Mouse (Mus musculus) liver, embryonic 14.5 days (tissue): Measurements from ENCODE around the gene Exph5. TPM values are rescaled to one million over a fixed set of nuclear protein-coding genes. Genes with fewer than 3 reads are reported as not detected.

ENCODE experiments used
- ATAC-seq: fragments of 200-750 bp; cut with Nextera tagmentation; 2 replicates; pipeline ENCODE4 v1.8.0; 2017; ENCODE audit warnings: moderate number of reproducible peaks, mild to moderate bottlenecking, moderate library complexity; ENCODE audit not compliant: insufficient read depth
- DNase-seq, 3 experiments: peaks; one replicate each; pipeline ENCODE4 v3.0.0-alpha.2; 2012 to 2013; ENCODE audit warnings: low read depth in 3 of 3, low spot score in 3 of 3
- H3K27ac ChIP-seq: fragments of 300-500 bp; sonication (generic); 2 replicates; pipeline ENCODE4 v1.5.1; 2014; ENCODE audit warnings: moderate library complexity, mild to moderate bottlenecking, control low read depth, inconsistent platforms
- H3K27me3 ChIP-seq: fragments of 300-500 bp; sonication (generic); 2 replicates; pipeline ENCODE4 v1.6.1; 2014; ENCODE audit warnings: mild to moderate bottlenecking, low read length, moderate library complexity; ENCODE audit not compliant: control insufficient read depth, insufficient read depth
- H3K36me3 ChIP-seq: fragments of 300-500 bp; sonication (generic); replicated peaks from 2 replicates; pipeline ENCODE4 v1.6.1; 2014; ENCODE audit warnings: low read depth; ENCODE audit not compliant: control insufficient read depth, insufficient read depth
- H3K4me1 ChIP-seq, 2 experiments: fragments of 200-500 bp in 1 of 2; fragments of 300-500 bp in 1 of 2; sonication (generic) in 1 of 2; replicated peaks; 2 replicates each; pipeline ENCODE4 v1.6.1; 2012 to 2014; ENCODE audit warnings: antibody characterized with exemption in 1 of 2, inconsistent platforms in 1 of 2, low read length in 1 of 2; ENCODE audit not compliant: control insufficient read depth in 2 of 2, insufficient read depth in 2 of 2
- H3K4me2 ChIP-seq: fragments of 300-500 bp; sonication (generic); 2 replicates; pipeline ENCODE4 v1.6.1; 2014; ENCODE audit warnings: low read depth, mild to moderate bottlenecking, control low read depth, moderate library complexity
- H3K4me3 ChIP-seq, 2 experiments: fragments of 200-500 bp in 1 of 2; fragments of 300-500 bp in 1 of 2; sonication (generic) in 1 of 2; 2 replicates each; pipeline ENCODE4 v1.5.1; 2012 to 2014; ENCODE audit warnings: low read depth in 2 of 2, low read length in 2 of 2, mild to moderate bottlenecking in 2 of 2, control low read depth in 1 of 2, inconsistent platforms in 1 of 2, moderate library complexity in 1 of 2; ENCODE audit not compliant: insufficient read depth in 1 of 2
- H3K9ac ChIP-seq: fragments of 300-500 bp; sonication (generic); replicated peaks from 2 replicates; pipeline ENCODE4 v1.6.1; 2014; ENCODE audit warnings: mild to moderate bottlenecking, control low read depth, moderate library complexity
- H3K9me3 ChIP-seq: fragments of 300-500 bp; sonication (generic); 2 replicates; pipeline ENCODE4 v1.6.1; 2016; ENCODE audit warnings: low read length, mixed read lengths; ENCODE audit not compliant: control insufficient read depth
- CTCF ChIP-seq: IDR thresholded peaks from 2 replicates; pipeline ENCODE4 v1.5.1; 2016; ENCODE audit warnings: antibody characterized with exemption, low read depth, control low read depth
- EP300 ChIP-seq: IDR thresholded peaks from 2 replicates; pipeline ENCODE4 v1.6.1; 2016; ENCODE audit warnings: antibody characterized with exemption, low read depth
- WGBS: fragments of 180-500 bp; shearing (Covaris S2); extraction: QIAGEN DNeasy Blood & Tissue Kit; methylation state at CpG from one replicate; pipeline ENCODE4 v1.1.7; 2014; ENCODE audit not compliant: insufficient replicate concordance; 5-methylcytosine and 5-hydroxymethylcytosine counted together
- polyA plus RNA-seq, 2 experiments: library from polyadenylated mRNA; depleted of rRNA in 1 of 2; stranded (reverse) in 1 of 2; unstranded in 1 of 2; fragments of >200 nt; fragmentation: Nextera tagmentation in 1 of 2; extraction: Ambion mirVana in 1 of 2; gene quantifications; 2 replicates each; pipeline versions ENCODE4 v1.2.1 to v1.2.3; 2012 to 2014

Exph5 gene
- polyA plus RNA-seq, 2 experiments = 0.13 to 0.37 TPM

GRCm38 (mm10) chr9:53325363-53326090 lies 24.1 kb downstream of the Exph5 start:
- Histone ChIP-seq H3K4me1 (no peaks in the 10 kb centered on the region), H3K4me3 (no peak overlapping the region), H3K27me3 (no peaks in the 10 kb centered on the region), H3K9ac (no peak overlapping the region), H3K36me3 (no peaks in the 10 kb centered on the region), H3K27ac (no peak overlapping the region), H3K9me3 (no peaks in the 10 kb centered on the region), H3K4me2 (no peak overlapping the region)
- no peak for TF ChIP-seq CTCF
- TF ChIP-seq EP300 = no peak
- no peak for ATAC-seq
- no peak for DNase-seq
- 50% methylated on average over 4 of the region's 4 CpGs for WGBS

GRCm38 (mm10) chr9:53328203-53328602 lies 26.7 kb downstream of the Exph5 start:
- H3K4me3 ChIP-seq = no peak overlapping the region
- DNase-seq (no peak), ATAC-seq (no peak)
- no peak for TF ChIP-seq EP300
- TF ChIP-seq CTCF = no peak
- no peaks in the 10 kb centered on the region for H3K9me3 ChIP-seq
- no peak overlapping the region for H3K9ac ChIP-seq
- no peak overlapping the region for H3K4me2 ChIP-seq
- H3K27me3 ChIP-seq = no peaks in the 10 kb centered on the region
- no peaks in the 10 kb centered on the region for H3K36me3 ChIP-seq
- H3K27ac ChIP-seq = no peak overlapping the region
- H3K4me1 ChIP-seq = no peaks in the 10 kb centered on the region
- 45% methylated on average over 2 of the region's 2 CpGs for WGBS

GRCm38 (mm10) chr9:53329301-53330206 lies 28.1 kb downstream of the Exph5 start:
- ATAC-seq (no peak), DNase-seq (no peak)
- 47% methylated on average over 6 of the region's 6 CpGs for WGBS
- no peaks in the 10 kb centered on the region for H3K4me1 ChIP-seq
- TF ChIP-seq CTCF (no peak), EP300 (no peak)
- H3K4me3 ChIP-seq = no peak overlapping the region
- no peak overlapping the region for H3K4me2 ChIP-seq
- no peaks in the 10 kb centered on the region for H3K27me3 ChIP-seq
- no peaks in the 10 kb centered on the region for H3K36me3 ChIP-seq
- H3K9ac ChIP-seq = no peak overlapping the region
- no peak overlapping the region for H3K27ac ChIP-seq
- H3K9me3 ChIP-seq = no peaks in the 10 kb centered on the region

- DNase-seq = no peak
- H3K9ac ChIP-seq = no peak overlapping the region
- no peaks in the 10 kb centered on the region for H3K27me3 ChIP-seq
- H3K36me3 ChIP-seq = no peaks in the 10 kb centered on the region
- no peak for ATAC-seq
- no peaks in the 10 kb centered on the region for H3K4me1 ChIP-seq
- H3K4me2 ChIP-seq = no peak overlapping the region
- no peak overlapping the region for H3K4me3 ChIP-seq
- WGBS = 65% methylated on average over 9 of the region's 9 CpGs
- TF ChIP-seq CTCF = no peak
- TF ChIP-seq EP300 = no peak
- H3K9me3 ChIP-seq = no peaks in the 10 kb centered on the region
- no peak overlapping the region for H3K27ac ChIP-seq
Measured at GRCm38 (mm10) chr9:53330247-53330646, 28.8 kb downstream of the Exph5 start.

- no peak for TF ChIP-seq CTCF
- TF ChIP-seq EP300 = no peak
- no peaks in the 10 kb centered on the region for H3K27me3 ChIP-seq
- no peak for DNase-seq
- no peak overlapping the region for H3K4me3 ChIP-seq
- no peak overlapping the region for H3K27ac ChIP-seq
- ATAC-seq = no peak
- H3K9me3 ChIP-seq = no peaks in the 10 kb centered on the region
- H3K9ac ChIP-seq = no peak overlapping the region
- WGBS = 50% methylated on average over 4 of the region's 4 CpGs
- H3K4me1 ChIP-seq = no peaks in the 10 kb centered on the region
- H3K36me3 ChIP-seq = no peaks in the 10 kb centered on the region
- H3K4me2 ChIP-seq = no peak overlapping the region
Measured at GRCm38 (mm10) chr9:53333436-53333835, 32.0 kb downstream of the Exph5 start.
